Mouse (Mus musculus) T-helper 1 cell (primary cell): ENCODE measurements at regions not wholly inside any gene's neighbourhood (a gene's known extent, or its start where the extent isn't known, plus 50 kb on each side); places are given as distances from the start of the nearest gene placed in this dataset.
"Not testable (repeated sequence)": the region's sequence is repeated elsewhere in the genome, so short reads cannot be mapped to it uniquely, and the experiment has no call there.

ENCODE experiments used
- in situ Hi-C: fragments of 300-600 bp; cut with MboI, MseI; formaldehyde crosslinking; loops from one replicate; pipeline ENCODE4 v1.15.1; 2025; ENCODE audit warnings: high pct_unique_total_duplicates

DNA sequence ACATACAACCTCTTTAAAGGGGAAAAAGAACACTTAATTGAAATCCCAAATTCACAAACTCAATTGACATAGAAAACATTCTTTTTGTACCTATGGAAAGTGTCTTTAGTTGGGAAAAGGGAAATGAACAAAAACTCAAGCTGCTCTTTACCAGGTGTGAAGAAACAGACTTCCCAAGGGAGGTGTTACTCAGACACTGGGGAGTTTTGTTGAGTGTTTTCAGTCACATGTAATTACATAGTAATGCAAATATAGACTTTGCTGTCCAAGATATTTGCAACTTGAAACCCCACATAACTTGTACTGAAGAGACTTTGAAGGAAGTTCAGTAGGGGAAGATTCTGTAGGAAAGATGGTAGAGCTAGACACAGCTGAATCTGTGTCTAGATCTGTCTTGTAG, 547.7 kb upstream of the Zfp960 start:
- in situ Hi-C loops = no loop called here

DNA sequence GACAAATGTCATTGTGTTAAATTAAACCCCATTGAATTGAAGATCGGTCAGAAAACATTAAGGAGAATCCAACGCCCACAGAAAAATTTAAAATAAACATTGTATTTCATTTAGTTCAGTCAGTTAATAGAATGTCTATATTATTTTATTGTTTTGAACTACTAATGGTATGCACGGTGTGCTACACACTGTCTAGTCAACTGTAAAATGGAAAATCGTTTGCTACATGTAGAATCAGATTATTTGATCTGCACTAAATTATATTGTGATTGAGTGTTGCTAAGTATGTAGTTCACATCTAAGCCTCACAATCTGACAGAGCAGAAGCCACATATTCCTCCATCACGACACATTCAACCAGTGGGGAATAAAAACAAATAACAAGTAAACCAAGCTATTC, 570.0 kb upstream of the Zfp960 start:
- in situ Hi-C loops = no loop called here

DNA sequence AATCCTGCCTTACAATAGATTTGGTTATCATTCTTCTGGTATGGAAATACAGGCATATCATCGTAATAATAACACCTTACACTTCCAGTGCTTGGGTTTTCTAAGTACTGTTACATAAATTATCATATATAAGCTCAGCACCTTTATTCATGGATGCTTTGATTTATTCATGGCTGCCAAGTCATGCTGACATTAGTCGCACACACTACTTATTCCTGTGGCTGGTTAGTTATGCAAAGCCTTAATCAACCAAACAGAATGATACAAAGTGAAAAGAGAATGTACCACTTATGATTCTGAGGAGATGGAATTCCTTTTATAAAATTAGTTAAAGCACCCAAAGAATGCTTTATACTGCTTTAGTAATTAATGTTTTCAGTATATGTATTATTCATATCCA, 570.4 kb upstream of the Zfp960 start:
- in situ Hi-C loops = no loop called here

DNA sequence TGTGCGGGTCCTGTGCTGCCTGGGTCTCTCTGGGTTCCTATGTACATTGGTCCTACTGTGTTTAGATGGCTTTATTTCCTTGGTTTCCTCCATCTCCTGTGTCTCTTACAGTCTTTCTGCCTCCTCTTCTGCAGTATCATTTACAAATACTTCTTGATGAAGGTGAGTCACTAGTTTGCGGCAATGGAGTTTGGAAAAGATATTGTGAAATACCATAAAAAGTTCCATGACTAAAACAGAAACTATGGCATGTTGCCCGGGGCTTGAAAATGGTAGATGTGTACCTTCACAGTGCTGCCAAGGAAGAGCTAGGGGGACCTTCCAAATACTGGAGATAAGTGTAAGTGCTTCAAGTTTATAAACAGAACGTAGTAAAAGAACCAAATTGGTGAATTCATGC, 571.4 kb upstream of the Zfp960 start:
- in situ Hi-C loops = no loop called here

DNA sequence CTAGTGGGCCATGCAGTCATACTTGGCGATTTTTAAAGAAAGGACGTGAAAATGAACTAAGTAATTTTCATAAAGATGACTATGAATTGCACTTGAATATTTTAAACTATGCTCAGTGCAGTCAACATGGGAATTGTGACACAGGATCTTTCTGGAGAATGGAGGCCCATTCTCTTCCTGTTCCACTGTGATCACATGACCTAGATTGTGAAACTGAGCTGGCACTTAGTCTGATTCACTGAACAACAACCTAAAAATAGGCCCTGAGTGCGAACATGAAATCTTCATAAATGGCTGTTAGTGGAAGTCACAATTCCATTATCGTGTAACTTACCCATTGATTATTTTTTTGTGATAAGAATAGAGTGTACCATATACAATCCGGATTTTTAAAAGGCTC, 577.6 kb upstream of the Zfp960 start:
- in situ Hi-C loops = no loop called here

DNA sequence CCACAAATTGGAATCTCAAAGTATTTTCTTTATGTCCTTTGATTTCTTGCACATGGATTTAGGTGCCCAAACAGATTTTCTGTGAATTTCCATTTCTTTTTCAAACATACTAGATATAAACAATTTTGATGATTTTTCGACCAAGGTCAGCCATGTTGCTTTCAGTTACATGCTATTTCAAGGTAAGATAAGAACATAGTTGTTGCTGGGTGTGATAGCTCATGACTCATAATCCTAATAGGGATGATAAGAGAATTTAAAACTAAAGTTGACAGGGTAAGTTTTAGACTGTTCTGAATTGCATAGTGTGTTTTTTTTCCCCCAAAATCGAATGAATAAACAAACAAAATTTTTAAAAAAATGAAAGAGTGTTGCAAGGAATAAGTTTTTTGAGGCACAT, 579.9 kb upstream of the Zfp960 start:
- in situ Hi-C loops = no loop called here

DNA sequence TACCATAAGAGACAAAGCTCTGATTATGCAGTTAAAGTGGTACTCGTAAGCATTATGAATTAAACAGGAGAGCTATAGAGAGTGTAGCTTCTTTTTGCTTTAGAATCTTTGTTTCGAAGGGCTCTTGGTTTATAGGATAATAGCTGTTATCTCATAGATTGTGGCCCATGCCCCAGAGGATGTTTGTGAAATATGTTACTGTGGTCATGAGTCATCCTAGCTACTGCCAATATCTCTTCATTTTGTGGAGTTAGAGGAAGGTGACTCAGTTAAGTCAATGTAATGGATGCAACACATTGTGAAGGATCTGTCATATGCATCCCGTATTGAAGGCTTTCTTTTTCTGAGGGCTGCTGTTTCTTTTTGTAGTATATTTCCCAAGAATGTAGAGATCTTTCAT, 582.2 kb upstream of the Zfp960 start:
- in situ Hi-C loops = no loop called here

DNA sequence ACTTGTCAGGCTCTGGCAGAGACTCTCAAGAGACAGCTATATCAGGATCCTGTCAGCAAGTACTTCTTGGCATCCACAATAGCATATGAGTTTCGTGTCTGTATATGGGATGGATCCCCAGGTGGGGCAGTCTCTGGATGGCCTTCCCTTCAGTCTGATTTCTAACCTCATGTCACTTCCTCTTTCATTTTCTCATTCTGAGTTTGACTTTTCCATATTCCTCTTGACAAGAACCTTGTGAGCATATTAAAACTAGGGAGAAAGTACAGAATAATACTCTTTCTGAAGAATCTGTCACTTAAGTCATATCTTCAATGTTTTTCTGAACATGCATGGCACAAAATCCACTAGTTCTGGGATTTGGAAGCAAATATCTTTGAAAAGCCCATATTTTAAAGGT, 583.3 kb upstream of the Zfp960 start:
- in situ Hi-C loops = no loop called here

DNA sequence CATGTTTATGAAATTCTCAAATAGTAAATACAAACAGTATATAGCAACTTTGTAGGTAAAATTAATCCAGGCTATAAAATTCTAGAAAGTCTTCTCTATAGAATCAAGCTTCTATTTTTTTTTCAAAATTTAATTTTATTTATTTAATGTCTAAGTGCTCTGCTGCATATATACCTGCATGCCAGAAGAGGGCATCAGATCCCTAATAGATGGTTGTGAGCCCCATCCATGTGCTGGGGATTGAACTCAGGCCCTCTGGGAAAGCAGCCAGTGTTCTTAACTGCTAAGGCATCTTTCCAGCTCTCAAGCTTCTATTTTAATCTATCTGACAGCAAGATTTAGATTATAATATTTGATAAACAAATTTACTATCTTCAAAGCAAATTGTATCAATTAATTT, 602.7 kb upstream of the Zfp960 start:
- in situ Hi-C loops = no loop called here

DNA sequence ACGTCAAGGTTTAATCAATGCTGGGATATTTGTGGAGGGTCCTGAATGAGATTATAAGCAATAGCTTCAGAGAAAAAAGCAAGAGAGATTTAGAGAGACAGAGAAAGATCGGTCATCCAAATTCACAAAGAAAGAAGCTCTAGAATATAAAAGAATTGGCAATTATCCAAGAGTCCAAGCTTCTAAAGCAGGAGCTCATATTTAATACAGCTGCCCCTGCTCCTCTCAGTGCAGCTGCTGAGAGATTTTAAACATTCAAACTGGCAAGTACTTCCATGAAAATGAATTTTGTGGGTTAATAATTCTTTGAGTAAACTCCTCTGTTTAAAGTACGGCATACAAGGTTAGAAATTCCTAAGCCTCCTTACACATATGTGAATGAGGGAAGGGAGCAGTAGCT, 610.8 kb upstream of the Zfp960 start:
- in situ Hi-C loops = no loop called here

DNA sequence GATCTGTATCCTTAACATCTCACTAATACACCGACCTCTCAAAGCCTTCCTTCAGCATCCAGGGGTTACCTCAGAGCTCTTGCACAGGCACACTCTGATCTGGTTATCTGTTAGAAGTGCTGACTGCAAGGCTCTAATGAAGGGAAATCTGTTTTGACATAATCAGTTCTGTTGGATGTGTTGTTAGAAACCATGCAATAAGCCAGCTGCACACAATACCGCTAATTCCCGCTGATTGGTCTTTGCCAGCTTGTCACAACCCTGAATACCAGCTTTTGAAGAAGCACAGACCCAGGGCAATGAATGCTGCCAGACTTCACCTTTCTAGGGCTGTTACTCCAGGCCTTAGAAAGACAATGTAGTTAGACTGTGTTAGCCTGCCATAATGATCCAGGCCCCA, 613.7 kb upstream of the Rgmb start:
- in situ Hi-C loops = no loop called here

DNA sequence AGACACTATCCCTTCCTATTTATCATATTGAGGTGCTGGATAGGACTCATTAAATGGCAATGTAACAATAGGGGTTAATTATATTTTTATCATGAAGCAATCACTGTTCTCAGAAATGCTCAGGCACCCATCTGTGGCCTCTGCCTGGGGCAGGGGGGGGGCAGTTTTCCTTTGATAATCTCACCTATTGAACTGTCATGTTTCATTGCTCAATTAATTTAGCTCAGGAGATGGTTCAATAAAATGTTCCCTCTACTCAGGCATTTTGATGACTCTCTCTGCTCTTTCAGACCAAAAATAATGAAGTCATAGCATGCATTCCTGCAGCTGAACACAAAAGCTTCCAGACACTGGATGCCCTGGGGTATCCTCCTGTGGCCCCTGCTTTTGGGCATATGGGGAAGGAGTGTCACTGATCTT, 564.4 kb upstream of the Rgmb start:
- in situ Hi-C loops = no loop called here

DNA sequence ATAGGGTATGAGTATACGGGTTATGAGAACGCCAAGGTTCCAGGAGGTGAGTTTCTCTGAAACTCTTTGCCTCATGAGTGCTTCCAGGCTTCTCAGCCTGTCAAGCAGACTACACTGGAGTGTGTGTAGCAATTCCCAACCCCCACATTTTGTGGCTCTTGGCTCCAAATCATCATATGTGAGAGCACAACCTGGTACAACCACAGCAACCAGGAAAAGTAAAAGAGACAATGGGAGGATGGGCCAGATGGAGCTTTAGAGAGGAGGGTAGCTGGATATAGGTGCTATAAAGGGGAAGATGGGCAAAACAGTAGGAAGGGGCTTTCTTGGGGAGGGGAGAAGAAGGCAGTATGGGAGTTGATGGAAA, 544.0 kb upstream of the Rgmb start:
- in situ Hi-C loops = not testable (repeated sequence)

DNA sequence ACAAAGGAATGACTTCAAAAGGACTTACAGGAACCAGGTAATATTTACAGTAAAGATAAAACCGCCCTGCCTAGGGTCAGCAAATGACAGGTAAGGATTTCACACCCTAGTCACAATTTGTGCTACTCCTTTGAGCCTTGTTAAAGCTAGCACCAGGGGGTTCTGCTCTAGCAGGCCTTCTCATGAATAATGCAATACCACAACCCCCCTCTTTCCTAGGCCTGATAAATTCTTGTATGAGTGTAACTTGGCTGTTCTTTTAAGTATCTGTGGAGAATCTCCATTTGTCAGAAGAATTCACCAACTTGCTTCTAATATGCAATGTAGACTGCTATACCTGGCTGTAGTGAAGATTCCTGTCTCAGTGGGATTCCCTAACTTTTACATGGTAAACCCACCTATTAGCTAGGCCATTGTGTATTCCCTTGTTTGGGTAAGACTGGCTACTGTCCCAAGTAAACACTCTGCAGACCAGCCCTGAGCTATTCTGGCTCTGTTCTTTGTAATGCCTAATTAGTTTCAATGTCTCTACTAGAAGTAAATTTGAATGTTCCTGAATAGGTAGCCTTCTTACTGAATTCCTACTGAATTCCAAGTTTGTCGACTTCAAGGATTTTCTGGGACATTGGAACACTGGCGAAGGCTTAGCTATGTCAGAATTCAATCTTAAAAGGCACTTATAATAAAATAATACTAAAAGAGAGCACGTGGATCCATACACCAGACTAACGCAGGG, 543.4 kb upstream of the Rgmb start:
- in situ Hi-C loops = not testable (repeated sequence)

DNA sequence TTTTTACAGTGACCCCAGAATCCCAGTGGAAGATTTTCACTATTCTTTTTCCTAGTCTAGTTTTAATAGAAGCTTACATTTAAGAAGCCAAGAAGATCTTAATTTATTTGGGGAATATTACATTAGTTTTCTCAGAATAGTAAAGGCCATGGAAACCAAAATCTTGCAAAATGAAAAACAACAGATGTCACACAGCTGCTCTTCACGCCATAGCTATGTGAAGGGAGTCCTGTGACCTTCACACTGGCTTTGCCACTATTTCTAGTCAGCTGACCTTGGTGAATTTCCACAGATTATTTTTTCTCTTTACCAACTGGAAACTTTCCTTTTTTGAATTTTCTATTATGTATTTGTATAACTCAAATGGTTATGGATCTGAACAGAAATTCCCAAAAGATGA, 542.1 kb upstream of the Rgmb start:
- in situ Hi-C loops = no loop called here

DNA sequence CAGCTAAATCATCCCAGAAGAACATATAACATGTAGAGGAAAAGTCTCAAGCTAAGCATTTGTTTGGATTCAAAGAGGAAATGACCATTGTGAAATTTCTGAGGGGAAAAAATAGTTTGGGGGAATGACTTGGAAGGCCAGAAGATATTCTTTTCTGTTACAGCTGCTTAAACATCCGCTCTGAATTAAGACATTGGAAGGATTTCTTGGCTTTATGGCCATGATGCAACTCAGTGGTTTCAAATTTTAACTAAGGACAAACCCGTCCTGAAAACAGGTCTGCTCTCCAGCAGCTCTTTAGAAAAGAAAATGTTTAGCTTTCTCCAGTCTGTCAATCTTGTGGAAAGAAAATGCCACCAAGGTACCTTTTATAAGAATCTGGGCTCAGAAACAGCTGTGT, 513.2 kb upstream of the Rgmb start:
- in situ Hi-C loops = loop anchor here (10.0 kb wide), 1 partner anchor 539 kb away; no protein-coding TSS in a partner anchor

DNA sequence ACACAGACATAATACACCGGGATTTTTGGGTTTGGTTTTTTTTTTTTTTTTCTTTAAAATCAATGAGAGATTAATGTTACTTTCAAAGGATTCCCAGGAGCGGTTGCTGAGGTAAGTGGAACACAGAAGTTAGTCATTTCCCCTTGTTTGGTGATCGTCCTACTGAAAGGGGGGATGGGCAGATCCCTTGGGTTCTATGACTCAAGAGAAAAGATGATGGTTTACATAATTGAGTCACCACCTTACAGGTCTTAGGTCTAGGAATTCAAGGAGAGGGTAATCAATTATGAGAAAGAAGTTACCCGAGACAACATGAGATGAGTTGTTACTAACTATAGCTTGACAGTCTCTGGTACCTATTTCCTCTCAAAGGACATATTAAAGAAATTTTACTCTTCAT, 511.9 kb upstream of the Rgmb start:
- in situ Hi-C loops = loop anchor here (10.0 kb wide), 1 partner anchor 538 kb away; no protein-coding TSS in a partner anchor

DNA sequence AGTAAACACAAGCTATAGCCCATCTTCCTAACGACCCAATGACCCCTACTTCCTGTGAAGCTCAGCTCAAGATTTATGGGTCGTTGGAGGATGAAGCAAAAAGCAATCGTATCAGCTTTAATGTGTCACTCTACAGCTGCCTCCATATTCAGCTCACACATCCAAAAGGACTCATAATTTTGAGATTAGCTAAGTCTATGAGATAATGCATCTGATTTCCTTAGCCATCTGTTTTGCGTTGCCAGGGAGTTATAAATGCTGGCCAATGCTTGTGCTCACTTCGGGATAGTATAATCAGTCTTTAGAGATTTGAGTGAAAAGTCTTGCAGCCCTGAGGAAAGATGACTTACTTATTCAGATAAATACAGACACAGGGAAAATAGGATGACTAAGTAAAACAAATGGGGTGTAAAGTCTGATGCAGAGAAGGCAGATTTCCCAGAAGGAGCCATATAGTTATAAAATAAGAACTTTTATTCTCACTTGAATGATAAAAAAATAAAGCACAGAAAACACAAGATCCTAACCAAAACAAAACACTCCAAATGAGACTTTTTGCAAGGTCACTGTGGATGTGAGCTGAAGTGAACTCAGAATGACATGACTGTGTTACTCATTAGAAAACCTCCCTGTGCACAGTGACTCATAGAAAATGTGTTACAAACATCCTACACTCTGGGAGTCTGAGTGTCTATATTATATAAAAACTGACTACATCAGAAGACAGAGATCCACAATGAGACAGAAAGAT, 509.1 kb upstream of the Rgmb start:
- in situ Hi-C loops = loop anchor here (10.0 kb wide), 1 partner anchor 535 kb away; no protein-coding TSS in a partner anchor

DNA sequence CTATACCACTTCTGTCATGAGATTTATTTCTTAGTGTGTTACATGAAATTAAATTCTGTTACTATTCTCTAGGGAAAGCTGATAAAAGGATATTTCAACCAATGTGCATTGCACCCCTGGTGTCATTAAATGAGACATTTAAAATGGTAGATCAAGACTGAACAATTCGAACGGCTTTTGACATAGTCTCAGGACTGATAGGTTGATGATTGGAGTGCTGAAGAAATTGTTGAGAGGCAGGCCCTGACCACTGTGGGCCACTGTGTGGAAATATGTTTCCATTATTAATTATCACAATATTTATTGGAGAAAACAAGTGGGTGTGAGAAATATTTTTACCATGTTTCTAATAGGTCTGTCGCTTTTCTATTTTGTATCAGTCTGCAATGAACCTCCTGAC, 481.1 kb upstream of the Rgmb start:
- in situ Hi-C loops = no loop called here

DNA sequence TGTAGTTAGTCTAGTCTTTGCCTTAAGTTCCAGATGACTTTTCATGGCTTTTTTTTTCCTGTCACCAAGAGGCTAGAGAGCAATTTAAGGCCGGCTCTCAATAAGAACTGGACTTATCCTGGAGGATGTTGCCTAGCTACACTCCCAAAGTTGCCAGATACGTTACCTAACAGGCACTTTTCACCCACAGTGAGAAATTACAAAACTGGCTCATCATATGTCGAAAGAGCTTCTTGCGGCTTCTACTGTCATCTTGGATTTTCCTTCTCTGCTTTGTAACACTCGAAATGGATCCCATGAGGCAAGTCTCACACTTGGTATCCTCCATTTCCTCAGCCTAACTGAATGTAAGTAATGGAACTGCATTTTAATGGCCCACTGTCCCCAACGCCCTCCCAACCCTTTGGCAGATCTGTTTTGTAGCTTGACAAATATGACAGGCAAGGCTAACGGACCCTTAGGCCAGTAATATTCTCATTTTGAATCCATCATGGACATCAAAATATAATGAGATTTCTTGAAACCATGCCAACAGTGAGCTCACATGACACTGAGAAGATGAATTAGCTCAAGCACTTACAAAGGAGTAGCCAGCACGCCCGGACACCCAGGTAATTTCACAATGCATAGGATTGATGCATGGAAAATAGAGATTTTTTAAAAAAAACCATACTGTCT, 480.5 kb upstream of the Rgmb start:
- in situ Hi-C loops = no loop called here

DNA sequence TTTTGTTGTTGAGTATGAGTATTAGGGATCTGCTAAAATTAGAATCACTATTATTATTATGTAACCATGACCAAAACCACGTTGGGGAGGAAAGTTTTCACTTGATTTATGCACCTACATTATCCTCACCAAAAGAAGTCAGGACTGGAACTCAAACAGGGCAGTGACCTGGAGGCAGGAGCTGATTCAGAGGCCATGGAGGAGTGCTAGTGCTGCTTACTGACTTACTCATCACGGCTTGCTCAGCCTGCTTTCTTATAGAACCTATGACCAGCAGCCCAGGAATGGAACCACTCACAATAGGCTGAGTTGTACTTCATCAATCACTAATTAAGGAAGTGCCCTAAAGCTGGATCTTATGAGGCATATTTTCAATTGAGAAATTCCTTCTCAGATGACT, 470.9 kb upstream of the Rgmb start:
- in situ Hi-C loops = no loop called here

DNA sequence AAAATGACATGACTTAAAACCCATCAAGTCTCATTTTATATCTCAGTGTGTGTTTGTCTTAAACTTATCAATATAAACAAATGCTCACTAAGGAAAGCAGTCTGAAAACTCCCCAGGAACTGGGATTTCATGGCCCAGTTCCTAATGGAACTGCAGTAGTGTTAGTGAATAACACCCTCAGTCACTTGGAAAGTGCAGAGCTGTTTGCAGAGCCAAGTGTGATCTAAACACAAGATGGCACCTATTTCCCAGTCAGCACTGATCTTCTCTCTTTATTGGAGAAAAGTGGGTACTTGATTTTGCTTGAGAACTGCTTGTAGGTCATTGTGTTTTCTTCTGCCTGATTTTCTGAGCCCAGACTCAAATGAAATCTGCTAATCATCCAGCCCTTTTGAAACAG, 467.7 kb upstream of the Rgmb start:
- in situ Hi-C loops = no loop called here
